ENCODE assay signal across 20 mouse cellular contexts in genomic region chr3:27422521-27422920, GRCm38 (mm10). TPM values are rescaled to one million over a fixed set of nuclear protein-coding genes. Genes with fewer than 3 reads are reported as not detected.
"Had no signal": no experiment of that assay in that cellular context is flagged by ENCODE, and none has a peak within 500 bp of the region (broad histone marks: within the 10 kb centered on the region; RNA-seq: fewer than 3 reads in every experiment).

No protein-coding gene starts in this region.

- H3K4me2 ChIP-seq: liver, embryonic 13.5 days; midbrain, embryonic 13.5 days had no signal

- H3K27ac ChIP-seq: kidney, postnatal 0 days; left cerebral cortex, adult 2 months; liver, embryonic 13.5 days; midbrain, embryonic 13.5 days had no signal

- H3K9me3 ChIP-seq: liver, embryonic 13.5 days; midbrain, embryonic 13.5 days had no signal

- H3K4me3 ChIP-seq: left cerebral cortex, adult 2 months; liver, embryonic 13.5 days; midbrain, embryonic 13.5 days had no signal

- DNase-seq: kidney, adult 2 months; kidney, postnatal 36 days; layer of hippocampus, postnatal 36 days; liver, embryonic 13.5 days; lung, adult 2 months; lung, postnatal 14 days; lung, postnatal 4 days; thymus, postnatal 25 days had no signal

- H3K4me1 ChIP-seq: liver, embryonic 13.5 days had no signal

- ATAC-seq: midbrain, embryonic 13.5 days had no signal

- H3K27me3 ChIP-seq: liver, embryonic 13.5 days; midbrain, embryonic 13.5 days had no signal

- H3K9ac ChIP-seq: liver, embryonic 13.5 days; midbrain, embryonic 13.5 days had no signal

RNA-seq across cellular contexts. Expression of gene Ghsr, which starts 51.4 kb away (rescaled TPM):
- total RNA-seq: liver, adult 2 months; megakaryocyte, adult 5-6 weeks had no signal
- polyA plus RNA-seq: kidney, adult 2 months; kidney, postnatal 0 days; limb, embryonic 11.5 days; limb, embryonic 14.5 days; liver, adult 2 months; liver, embryonic 13.5 days; liver, embryonic 16.5 days; lung, adult 2 months; lung, embryonic 16.5 days; small intestine, adult 2 months; spleen, adult 2 months; stomach, embryonic 14.5 days had no signal
